Mouse (Mus musculus) layer of hippocampus, adult 2 months (tissue): ENCODE results near the gene Olfr69. TPM values are rescaled to one million over a fixed set of nuclear protein-coding genes. Genes with fewer than 3 reads are reported as not detected.
A peak's percentile ranks its signal among the peaks of the same experiment; 100 is the strongest.
"Not testable (repeated sequence)": the region's sequence is repeated elsewhere in the genome, so short reads cannot be mapped to it uniquely, and the experiment has no call there.

Experiments used
- DNase-seq, 2 experiments: peaks; one replicate each; pipeline ENCODE4 v3.0.0; 2022; ENCODE audit warnings: low spot score in 2 of 2
- H3K27ac ChIP-seq: fragments of 200-600 bp; 2 replicates; pipeline ENCODE4 v1.8.1; 2022
- H3K4me3 ChIP-seq: fragments of 200-600 bp; 2 replicates; pipeline ENCODE4 v1.8.1; 2022; ENCODE audit warnings: mild to moderate bottlenecking
- CTCF ChIP-seq: fragments of 200-600 bp; conservative IDR thresholded peaks from 2 replicates; pipeline ENCODE4 v1.8.1; 2022; ENCODE audit warnings: antibody characterized with exemption, mild to moderate bottlenecking, moderate library complexity
- total RNA-seq, 2 experiments: library from RNA; stranded (reverse); gene quantifications; 2 replicates each; pipeline ENCODE4 v1.2.3; 2021

Olfr69 gene
- total RNA-seq, 2 experiments from 2014 or later, result not detected

DNA sequence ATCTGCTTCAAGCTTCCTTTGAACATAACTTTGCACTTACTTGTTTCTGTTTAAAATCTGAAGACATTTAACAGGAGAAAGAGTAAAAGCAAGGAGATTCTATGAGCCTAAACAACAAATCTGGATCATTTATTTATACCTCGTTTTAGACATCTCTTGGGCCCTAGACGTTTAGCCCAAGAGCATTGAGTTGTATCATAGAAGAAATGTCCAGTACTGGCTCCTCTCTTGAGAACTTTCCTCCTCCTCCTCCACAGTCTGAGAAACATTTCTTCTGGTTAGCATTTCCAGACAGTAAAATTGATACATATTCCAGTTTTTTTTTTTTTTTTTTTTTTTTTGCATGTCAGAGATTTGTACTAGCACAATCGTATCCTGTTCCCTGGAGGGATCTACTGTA is 20.3 kb upstream of the Olfr69 start, which contains the start of gene Olfr67:
Olfr67 (minus strand) TSS at position 101 of the 400 bp plus-strand sequence.
- no peak within 1 kb of the TSS for H3K27ac ChIP-seq
- no peak for DNase-seq
- no peak for TF ChIP-seq CTCF
- no peak within 1 kb of the TSS for H3K4me3 ChIP-seq

DNA sequence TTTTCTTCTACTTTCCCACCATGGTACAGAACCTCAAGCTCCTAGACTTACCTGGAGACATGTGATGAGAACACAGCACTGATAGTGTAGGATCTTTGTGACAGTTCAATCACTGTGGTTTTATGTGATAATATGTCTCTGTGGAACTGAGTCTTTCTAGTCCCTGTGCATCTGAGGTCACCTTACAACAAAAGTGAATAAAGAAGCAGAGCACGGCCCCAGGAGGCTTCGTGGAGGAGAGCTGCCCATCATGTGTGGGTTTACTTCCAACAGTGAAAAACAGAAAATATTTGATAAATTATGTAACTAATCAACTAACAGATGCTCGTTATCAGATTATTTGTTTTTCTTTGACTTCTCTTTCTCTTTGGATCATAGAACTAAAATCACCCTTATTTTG is 8.2 kb upstream of the Olfr69 start, which contains the start of gene Olfr68:
Olfr68 (minus strand) TSS at position 101 of the 400 bp plus-strand sequence.
- H3K4me3 ChIP-seq, result no peak within 1 kb of the TSS
- no peak within 1 kb of the TSS for H3K27ac ChIP-seq
- no peak for TF ChIP-seq CTCF
- DNase-seq, result no peak

DNA sequence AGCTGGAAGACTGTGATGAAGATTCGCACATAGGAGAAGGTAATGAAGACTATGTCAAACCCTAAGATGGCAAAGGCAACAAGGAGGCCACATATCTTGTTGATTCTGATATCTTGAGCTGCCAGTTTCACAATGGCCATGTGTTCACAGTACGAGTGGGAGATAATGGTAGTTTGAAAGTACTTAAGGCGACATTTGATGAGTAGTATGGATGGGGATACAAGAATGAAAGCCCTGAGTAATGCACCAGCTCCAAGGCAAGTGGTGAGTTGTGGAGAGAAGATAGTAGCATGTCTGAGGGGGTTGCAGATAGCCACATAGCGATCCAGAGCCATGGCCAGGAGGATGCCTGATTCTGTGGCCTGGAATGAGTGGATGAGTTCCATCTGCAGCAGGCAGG is 6.3 kb upstream of the Olfr69 start:
- DNase-seq, H3K27ac ChIP-seq, H3K4me3 ChIP-seq: not testable (repeated sequence)

DNA sequence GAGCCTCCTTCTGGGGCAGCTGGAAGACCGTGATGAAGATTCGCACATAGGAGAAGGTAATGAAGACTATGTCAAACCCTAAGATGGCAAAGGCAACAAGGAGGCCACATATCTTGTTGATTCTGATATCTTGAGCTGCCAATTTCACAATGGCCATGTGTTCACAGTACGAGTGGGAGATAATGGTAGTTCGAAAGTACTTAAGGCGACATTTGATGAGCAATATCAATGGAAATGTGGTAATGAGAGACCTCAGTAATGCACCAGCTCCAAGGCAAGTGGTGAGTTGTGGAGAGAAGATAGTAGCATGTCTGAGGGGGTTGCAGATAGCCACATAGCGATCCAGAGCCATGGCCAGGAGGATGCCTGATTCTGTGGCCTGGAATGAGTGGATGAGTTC is 3.7 kb downstream of the Olfr69 start:
- DNase-seq, H3K27ac ChIP-seq, H3K4me3 ChIP-seq: not testable (repeated sequence)

DNA sequence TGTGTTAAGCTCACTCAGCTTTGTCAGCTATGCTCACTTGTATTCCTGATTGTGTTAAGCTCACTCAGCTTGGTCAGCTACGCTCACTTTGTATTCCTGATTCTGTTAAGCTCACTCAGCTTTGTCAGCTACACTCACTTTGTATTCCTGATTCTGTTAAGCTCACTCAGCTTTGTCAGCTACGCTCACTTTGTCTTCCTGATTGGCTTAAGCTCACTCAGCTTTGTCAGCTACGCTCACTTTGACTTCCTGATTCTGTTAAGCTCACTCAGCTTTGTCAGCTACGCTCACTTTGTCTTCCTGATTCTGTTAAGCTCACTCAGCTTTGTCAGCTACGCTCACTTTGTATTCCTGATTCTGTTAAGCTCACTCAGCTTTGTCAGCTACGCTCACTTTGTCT is 9.2 kb downstream of the Olfr69 start:
- not testable (repeated sequence) for H3K27ac ChIP-seq, H3K4me3 ChIP-seq, DNase-seq

DNA sequence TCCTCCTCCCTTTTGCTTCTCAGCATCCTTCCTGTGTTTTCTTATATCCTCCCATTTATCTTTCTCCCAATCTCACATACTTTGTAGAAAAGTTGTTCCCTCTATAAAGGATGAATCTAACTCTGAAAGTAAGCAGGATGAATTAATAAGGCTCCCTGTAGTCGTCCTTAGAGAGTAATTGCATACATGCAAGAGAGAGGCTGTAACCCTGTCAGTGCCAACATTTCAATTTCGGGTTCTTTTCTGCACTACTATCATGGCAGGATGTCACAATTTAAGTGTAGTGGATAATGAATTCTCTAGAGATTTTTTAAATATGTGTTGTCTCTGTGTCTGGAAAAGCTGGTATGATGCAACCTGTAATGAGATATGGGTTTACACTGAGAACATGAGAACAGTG is 14.2 kb downstream of the Olfr69 start, which contains the start of gene Olfr630:
Olfr630 (minus strand) TSS at position 101 of the 400 bp plus-strand sequence.
- Histone ChIP-seq H3K27ac (no peak within 1 kb of the TSS), H3K4me3 (no peak within 1 kb of the TSS)
- no peak for DNase-seq
- no peak for TF ChIP-seq CTCF

DNA sequence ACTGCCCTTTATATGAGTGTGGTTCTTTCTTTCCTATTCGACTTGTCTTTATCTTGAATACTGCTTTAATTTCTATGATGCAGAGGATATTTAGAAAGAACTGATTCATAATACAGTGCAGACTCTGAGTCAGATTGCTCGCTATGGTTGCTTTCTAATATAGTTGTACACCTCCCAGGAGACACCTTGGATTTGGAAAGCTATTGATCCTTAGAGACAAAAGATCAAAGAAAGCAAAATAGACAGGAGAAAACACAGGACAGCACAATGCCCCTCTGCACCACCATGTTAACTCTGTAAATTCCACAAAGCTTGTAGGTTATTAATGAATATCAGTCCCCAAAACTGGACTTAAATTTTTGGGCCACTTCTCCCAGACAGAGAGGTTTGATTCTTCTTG is 26.6 kb downstream of the Olfr69 start, which contains the start of gene Olfr629:
Olfr629 (minus strand) TSS at position 101 of the 400 bp plus-strand sequence.
- no peak within 1 kb of the TSS for H3K4me3 ChIP-seq
- no peak for TF ChIP-seq CTCF
- DNase-seq, result no peak
- H3K27ac ChIP-seq, result no peak within 1 kb of the TSS

DNA sequence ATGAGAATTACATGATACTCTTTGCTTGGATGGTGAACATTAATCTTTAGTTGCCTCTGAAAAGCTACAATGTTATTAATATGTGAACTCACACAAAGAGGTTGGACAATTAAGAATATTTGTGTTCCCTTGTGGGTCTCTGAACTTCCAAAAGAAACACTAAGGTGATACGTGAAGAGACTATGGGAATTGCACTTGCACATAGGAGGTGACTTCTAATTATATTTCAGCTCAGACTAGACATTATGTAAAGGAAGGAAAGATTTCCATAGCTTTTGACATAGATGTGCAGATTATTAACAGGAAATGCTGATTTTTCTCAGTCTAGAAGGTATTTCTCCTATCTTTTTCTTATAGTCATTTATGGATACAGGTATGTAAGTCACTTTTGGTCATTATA is 41.3 kb downstream of the Olfr69 start, which contains the start of gene Olfr628:
Olfr628 (plus strand) TSS at position 301 of the 400 bp plus-strand sequence.
- no peak for TF ChIP-seq CTCF
- no peak within 1 kb of the TSS for H3K27ac ChIP-seq
- DNase-seq, result no peak
- H3K4me3 ChIP-seq, result no peak within 1 kb of the TSS

DNA sequence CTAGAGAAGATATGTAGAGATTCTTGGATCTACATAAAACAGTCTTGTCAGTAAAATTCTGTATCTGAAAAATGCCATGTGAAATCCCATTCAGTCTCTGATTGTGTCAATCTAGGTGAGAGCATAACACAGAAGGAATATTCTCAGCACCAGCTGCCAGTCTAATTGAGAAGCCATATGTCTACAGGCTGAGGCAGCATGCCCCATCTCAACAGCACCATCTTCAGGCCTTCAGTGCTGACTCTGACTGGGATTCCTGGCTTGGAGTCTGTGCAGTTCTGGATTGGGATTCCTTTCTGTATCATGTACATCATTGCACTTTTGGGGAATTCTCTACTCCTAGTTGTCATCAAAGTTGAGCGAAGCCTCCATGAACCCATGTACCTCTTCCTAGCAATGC is 55.0 kb downstream of the Olfr69 start:
- TF ChIP-seq CTCF, result peak; percentile 52
- not testable (repeated sequence) for H3K27ac ChIP-seq, H3K4me3 ChIP-seq
- peak; percentile 34 to 47 for DNase-seq

Other genes starting within 250 kb of the Olfr69 start
- not detected for gene Olfr612, start 228.9 kb downstream of the Olfr69 start, total RNA-seq
- gene Olfr613, start 223.5 kb downstream of the Olfr69 start, total RNA-seq, result not detected
- not detected for gene Olfr615, start 215.5 kb downstream of the Olfr69 start, total RNA-seq
- gene Olfr616, start 202.5 kb downstream of the Olfr69 start, total RNA-seq, result not detected
- gene Olfr617, start 198.5 kb downstream of the Olfr69 start, total RNA-seq, result not detected
- gene Olfr618, start 181.5 kb downstream of the Olfr69 start, total RNA-seq, result not detected
- not detected for gene Olfr619, start 171.0 kb downstream of the Olfr69 start, total RNA-seq
- not detected for gene Olfr620, start 159.1 kb downstream of the Olfr69 start, total RNA-seq
- not detected for gene Olfr622, start 128.9 kb downstream of the Olfr69 start, total RNA-seq
- not detected for gene Olfr623, start 107.9 kb downstream of the Olfr69 start, total RNA-seq
- gene Olfr624, start 100.4 kb downstream of the Olfr69 start, total RNA-seq, result under 1 TPM in 1 of 2 experiments, not detected in 1; 0.08 TPM
- not detected for gene Olfr625-ps1, start 88.9 kb downstream of the Olfr69 start, total RNA-seq
- gene Olfr243, start 56.9 kb downstream of the Olfr69 start, total RNA-seq, result not detected
- not detected for gene Olfr628, start 41.2 kb downstream of the Olfr69 start, total RNA-seq
- gene Olfr629, start 26.7 kb downstream of the Olfr69 start, total RNA-seq, result not detected
- gene Olfr630, start 14.3 kb downstream of the Olfr69 start, total RNA-seq, result not detected
- not detected for gene Olfr68, start 8.1 kb upstream of the Olfr69 start, total RNA-seq
- not detected for gene Olfr67, start 20.2 kb upstream of the Olfr69 start, total RNA-seq
- 10 to 100 TPM; 30.9 to 57.0 TPM for gene Hbb-bt, start 42.4 kb upstream of the Olfr69 start, total RNA-seq
- gene Hbb-bs, start 56.5 kb upstream of the Olfr69 start, total RNA-seq, result 100 to 1,000 TPM; 322 to 529 TPM
- gene Hbb-bh2, start 68.9 kb upstream of the Olfr69 start, total RNA-seq, result not detected
- not detected for gene Hbb-bh1, start 71.6 kb upstream of the Olfr69 start, total RNA-seq
- not detected for gene Hbb-y, start 81.6 kb upstream of the Olfr69 start, total RNA-seq
- not detected for gene Olfr66, start 114.7 kb upstream of the Olfr69 start, total RNA-seq
- gene Olfr64, start 122.9 kb upstream of the Olfr69 start, total RNA-seq, result not detected
- gene Olfr65, start 131.9 kb upstream of the Olfr69 start, total RNA-seq, result not detected
- gene Olfr631, start 157.2 kb upstream of the Olfr69 start, total RNA-seq, result not detected
- gene Olfr632, start 162.8 kb upstream of the Olfr69 start, total RNA-seq, result not detected
- not detected for gene Olfr633, start 172.8 kb upstream of the Olfr69 start, total RNA-seq
- under 1 TPM; 0.05 to 0.07 TPM for gene Olfr635, start 199.6 kb upstream of the Olfr69 start, total RNA-seq
- not detected for gene Olfr638, start 227.2 kb upstream of the Olfr69 start, total RNA-seq
- under 1 TPM; 0.07 to 0.10 TPM for gene Olfr639, start 245.7 kb upstream of the Olfr69 start, total RNA-seq